Mouse (Mus musculus) lung, postnatal 14 days (tissue): ENCODE data around the gene Adgrl2.

Experiments
- DNase-seq: peaks from one replicate; pipeline ENCODE4 v3.0.0; 2021

Gene Adgrl2

GRCm38 (mm10) chr3:148971893-148972596 is 18.3 kb downstream of the Adgrl2 start:
- no peak for DNase-seq

- DNase-seq: no peak
These were observed 25.3 kb downstream of the Adgrl2 start for GRCm38 (mm10) chr3:148964991-148965605.

- DNase-seq: no peak
These were observed 26.8 kb downstream of the Adgrl2 start for GRCm38 (mm10) chr3:148963381-148964044.

- DNase-seq: no peak
These were observed 28.7 kb downstream of the Adgrl2 start for GRCm38 (mm10) chr3:148961611-148962010.

- no peak for DNase-seq
These were observed 29.5 kb downstream of the Adgrl2 start for GRCm38 (mm10) chr3:148960751-148961289.

- no peak for DNase-seq
These were observed 30.1 kb downstream of the Adgrl2 start for GRCm38 (mm10) chr3:148960215-148960614.

GRCm38 (mm10) chr3:148959327-148960025 is 30.9 kb downstream of the Adgrl2 start:
- peak; percentile 59 for DNase-seq

GRCm38 (mm10) chr3:148958714-148959113 is 31.6 kb downstream of the Adgrl2 start:
- no peak for DNase-seq

GRCm38 (mm10) chr3:148958185-148958584 is 32.2 kb downstream of the Adgrl2 start:
- DNase-seq: no peak

- no peak for DNase-seq
These were observed 33.5 kb downstream of the Adgrl2 start for GRCm38 (mm10) chr3:148956887-148957286.

GRCm38 (mm10) chr3:148949796-148950195 is 40.6 kb downstream of the Adgrl2 start:
- no peak for DNase-seq

GRCm38 (mm10) chr3:148947805-148948405 is 42.5 kb downstream of the Adgrl2 start:
- no peak for DNase-seq

- no peak for DNase-seq
These were observed 43.1 kb downstream of the Adgrl2 start for GRCm38 (mm10) chr3:148947266-148947665.

GRCm38 (mm10) chr3:148945534-148945933 is 44.8 kb downstream of the Adgrl2 start:
- DNase-seq: no peak

- DNase-seq: no peak
These were observed 50.9 kb downstream of the Adgrl2 start for GRCm38 (mm10) chr3:148939457-148939856.

GRCm38 (mm10) chr3:148935056-148935455 is 55.3 kb downstream of the Adgrl2 start:
- no peak for DNase-seq

GRCm38 (mm10) chr3:148934279-148934678 is 56.1 kb downstream of the Adgrl2 start:
- no peak for DNase-seq

- no peak for DNase-seq
These were observed 57.2 kb downstream of the Adgrl2 start for GRCm38 (mm10) chr3:148933160-148933559.

- DNase-seq: no peak
These were observed 59.4 kb downstream of the Adgrl2 start for GRCm38 (mm10) chr3:148930913-148931312.

- no peak for DNase-seq
These were observed 64.0 kb downstream of the Adgrl2 start for GRCm38 (mm10) chr3:148926330-148926729.

GRCm38 (mm10) chr3:148922618-148923095 is 67.7 kb downstream of the Adgrl2 start:
- peak; percentile 51 for DNase-seq

GRCm38 (mm10) chr3:148921966-148922587 is 68.3 kb downstream of the Adgrl2 start:
- no peak for DNase-seq
